Comparison of ENCODE assay signal across 8 mouse cellular contexts in the genomic region with DNA sequence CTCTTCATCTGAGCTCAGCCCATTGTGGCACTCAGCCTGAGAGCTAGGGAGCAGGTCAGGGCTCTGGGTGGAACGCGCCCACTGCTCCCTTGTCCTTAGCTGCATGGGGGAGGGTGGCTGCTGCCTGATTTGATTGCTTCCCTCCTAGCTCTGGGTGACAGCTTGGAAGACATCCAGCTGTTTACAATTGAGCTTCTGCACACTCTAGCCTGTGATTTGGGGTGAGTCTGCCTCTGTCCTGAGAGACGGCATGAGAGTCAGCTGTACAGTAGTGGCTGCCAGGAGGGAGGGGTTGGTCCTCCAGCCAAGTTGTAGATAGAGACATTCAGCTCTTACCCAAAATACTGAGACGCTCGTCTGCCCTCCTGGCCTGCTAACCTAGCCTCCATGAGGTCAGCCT. TPM values are rescaled to one million over a fixed set of nuclear protein-coding genes. Genes with fewer than 3 reads are reported as not detected.
DNase-seq lines count a peak whose midpoint lies in the region; ATAC-seq and TF ChIP-seq lines count a peak whose summit lies in the region.

No protein-coding gene starts in this region.

- no peaks in the 10 kb centered on the region for H3K9me3 ChIP-seq in heart, postnatal 0 days (replicated peaks; ENCODE audit: control insufficient read depth, low read length)
- H3K9me3 ChIP-seq in lung, embryonic 15.5 days, result no peaks in the 10 kb centered on the region

- 0 out of 2 replicates have a peak overlapping the region, but pooled peaks have one; percentile 11 for H3K9ac ChIP-seq in heart, postnatal 0 days (replicated peaks; ENCODE audit: low read depth, low read length)
- no peak overlapping the region for H3K9ac ChIP-seq in lung, embryonic 15.5 days

- 0 out of 2 replicates have a peak, but pooled peaks cover 8% of the 10 kb centered on the region for H3K36me3 ChIP-seq in heart, postnatal 0 days (replicated peaks; ENCODE audit: control insufficient read depth, insufficient read depth, low read length)
- H3K36me3 ChIP-seq in lung, embryonic 15.5 days, result peaks cover 8% of the 10 kb centered on the region; the same call in 1 of the 2 replicates

- TF ChIP-seq CTCF in heart, postnatal 0 days (IDR thresholded peaks at IDR 0.05; ENCODE audit: low read depth), result no peak

- H3K4me3 ChIP-seq in heart, postnatal 0 days (ENCODE audit: low read depth, low read length), result peak overlapping the region; percentile 5; the same call in 1 of the 2 replicates
- no peak overlapping the region; the same call in 1 of the 2 replicates for H3K4me3 ChIP-seq in lung, embryonic 15.5 days

- H3K4me1 ChIP-seq in heart, postnatal 0 days (ENCODE audit: control insufficient read depth, insufficient read depth), result peaks cover 75% of the 10 kb centered on the region
- peaks cover 89% of the 10 kb centered on the region for H3K4me1 ChIP-seq in lung, embryonic 15.5 days

- TF ChIP-seq EP300 in heart, postnatal 0 days (IDR thresholded peaks at IDR 0.05; ENCODE audit: low read depth), result peak; percentile 91

- H3K27me3 ChIP-seq in heart, postnatal 0 days (ENCODE audit: control insufficient read depth, insufficient read depth, low read length), result no peaks in the 10 kb centered on the region
- H3K27me3 ChIP-seq in lung, embryonic 15.5 days, result no peaks in the 10 kb centered on the region

- H3K27ac ChIP-seq in heart, postnatal 0 days (ENCODE audit: low read depth), result peak overlapping the region; percentile 92
- peak overlapping the region; percentile 87 for H3K27ac ChIP-seq in lung, embryonic 15.5 days

- ATAC-seq in heart, postnatal 0 days (ENCODE audit: insufficient read depth, low read depth), result peak; percentile 86
- ATAC-seq in lung, embryonic 15.5 days (ENCODE audit: borderline replicate concordance, extremely low read depth, low FRiP score, low TSS enrichment), result peak; percentile 92
- no peak for ATAC-seq in erythroid progenitor cell, adult 5-6 weeks (replicated peaks; ENCODE audit: low FRiP score, poor library complexity, severe bottlenecking)

- H3K4me2 ChIP-seq in heart, postnatal 0 days (ENCODE audit: low read depth, low read length), result peak overlapping the region; percentile 39
- H3K4me2 ChIP-seq in lung, embryonic 15.5 days, result peak overlapping the region; percentile 35

- peak; percentile 75 to 81 for DNase-seq in right cerebral cortex, postnatal 10 days (ENCODE audit: low spot score in 2 of 2)
- no peak for DNase-seq in right cerebral cortex, postnatal 14 days
- DNase-seq in fibroblast of lung, adult 2 months (ENCODE audit: low read depth), result peak; percentile 93
- DNase-seq in heart, postnatal 0 days (ENCODE audit: low spot score), result peak; percentile 89
- peak; percentile 90 for DNase-seq in kidney, postnatal 14 days
- peak; percentile 90 for DNase-seq in retina, postnatal 1 day

- 4% methylated on average over 5 of the region's 5 CpGs for WGBS in heart, postnatal 0 days
- WGBS in lung, embryonic 15.5 days, result 12% methylated on average over 5 of the region's 5 CpGs

RNA-seq across cellular contexts. Expression of gene A3galt2, which starts 20.9 kb away (rescaled TPM):
- not detected in 2 replicates for total RNA-seq in heart, postnatal 0 days (2014; rRNA removed; ENCODE audit: low replicate concordance)
- polyA plus RNA-seq in heart, postnatal 0 days (2015; fragmentation: Nextera tagmentation; extraction: Ambion mirVana), result 0.03 TPM in 1 of 2 replicates, not detected in the other
- polyA plus RNA-seq in lung, embryonic 15.5 days (2015; fragmentation: Nextera tagmentation; extraction: Ambion mirVana), result 0.20 and 0.35 TPM in 2 replicates
- total RNA-seq in erythroid progenitor cell, adult 5-6 weeks (2015; ENCODE audit: low replicate concordance), result not detected in 2 replicates
- total RNA-seq in erythroid progenitor cell, adult 5-6 weeks (2017; ENCODE audit: low replicate concordance), result 0.08 TPM in 1 of 2 replicates, not detected in the other
